Comparison of ENCODE assay signal across 8 mouse cellular contexts in genomic region chrX:57392367-57393246, GRCm38 (mm10). TPM values are rescaled to one million over a fixed set of nuclear protein-coding genes. Genes with fewer than 3 reads are reported as not detected.
DNase-seq lines count a peak whose midpoint lies in the region; ATAC-seq and TF ChIP-seq lines count a peak whose summit lies in the region.

TSS of gene Rbmx (minus strand) at chrX:57393036.

- intact Hi-C loops in heart, postnatal 25 days (cut with DNase I) = loop anchor here (5.0 to 10.0 kb wide), 2 partner anchors 50 to 338 kb away; partner anchors contain the start of gene Htatsf1

- TF ChIP-seq POLR2A in lung, adult 2 months (IDR thresholded peaks at IDR 0.05; ENCODE audit: borderline replicate concordance, extremely low read depth, low read depth, low read length) = peak; percentile 87; the same call in 1 of the 2 replicates

- DNase-seq in ES-E14 (ENCODE audit: low read depth, low spot score) = peak; percentile 76
- peak; percentile 87 for DNase-seq in cerebellum, adult 11-12 months
- peak; percentile 71 for DNase-seq in heart, postnatal 25 days (ENCODE audit: low spot score)
- DNase-seq in layer of hippocampus, adult 18-20 months (ENCODE audit: low spot score in 2 of 2) = peak; percentile 77 to 94
- peak; percentile 70 for DNase-seq in lung, adult 2 months
- DNase-seq in thymus, adult 18-20 months = peak; percentile 53 to 80

- H3K4me2 ChIP-seq in forebrain, embryonic 15.5 days (replicated peaks) = peak within 1 kb of the TSS; percentile 45

- TF ChIP-seq CTCF in lung, adult 2 months (IDR thresholded peaks at IDR 0.05; ENCODE audit: insufficient read depth, low read length) = no peak

- WGBS in forebrain, embryonic 15.5 days = 19% methylated on average over 50 of the region's 50 CpGs
- 31% methylated on average over 50 of the region's 50 CpGs for WGBS in lung, adult 2 months

- no peaks in the 10 kb centered on the region for H3K27me3 ChIP-seq in forebrain, embryonic 15.5 days

- H3K4me3 ChIP-seq in ES-E14 (ENCODE audit: insufficient read depth in 1 of 2, low read depth in 1 of 2, low read length in 2 of 2, poor library complexity in 1 of 2, severe bottlenecking in 1 of 2) = peak within 1 kb of the TSS; percentile 72 to 93
- peak within 1 kb of the TSS; percentile 70 for H3K4me3 ChIP-seq in forebrain, embryonic 15.5 days
- peak within 1 kb of the TSS; percentile 100 for H3K4me3 ChIP-seq in lung, adult 2 months (replicated peaks; ENCODE audit: extremely low read depth, low read depth, low read length)

- peaks cover 16% of the 10 kb centered on the region for H3K36me3 ChIP-seq in ES-E14 (ENCODE audit: control insufficient read depth, insufficient read depth, low read length, poor library complexity, severe bottlenecking)
- H3K36me3 ChIP-seq in forebrain, embryonic 15.5 days = peaks cover 23% of the 10 kb centered on the region

- no peaks in the 10 kb centered on the region; a peak in 1 of 4 replicates for H3K4me1 ChIP-seq in ES-E14 (ENCODE audit: control insufficient read depth in 2 of 2, insufficient read depth in 2 of 2, low read length in 2 of 2, poor library complexity in 1 of 2)
- peaks cover 11% of the 10 kb centered on the region; the same call in 1 of the 2 replicates for H3K4me1 ChIP-seq in forebrain, embryonic 15.5 days
- H3K4me1 ChIP-seq in lung, adult 2 months (ENCODE audit: control insufficient read depth, insufficient read depth, low read length) = no peaks in the 10 kb centered on the region

- ATAC-seq in forebrain, embryonic 15.5 days (replicated peaks) = peak; percentile 97
- ATAC-seq in neutrophil, adult 5-6 weeks (ENCODE audit: extremely low read depth, insufficient number of reproducible peaks, low FRiP score, poor library complexity, severe bottlenecking) = peak; percentile 96

- peak within 1 kb of the TSS; percentile 95 for H3K9ac ChIP-seq in ES-E14 (ENCODE audit: insufficient read depth, low read depth, low read length, poor library complexity, severe bottlenecking)
- peak within 1 kb of the TSS; percentile 79 for H3K9ac ChIP-seq in forebrain, embryonic 15.5 days (replicated peaks)

- in situ Hi-C loops in ES-E14 (cut with MboI; ENCODE audit: low sequenced_read_pairs in 2 of 2, unreplicated experiment in 2 of 2) = no loop called here

- no peaks in the 10 kb centered on the region for H3K9me3 ChIP-seq in ES-E14 (ENCODE audit: control insufficient read depth, insufficient read depth, low read depth, low read length)
- H3K9me3 ChIP-seq in forebrain, embryonic 15.5 days = no peaks in the 10 kb centered on the region

- H3K27ac ChIP-seq in ES-E14 (ENCODE audit: insufficient read depth, low read depth, low read length, poor library complexity, severe bottlenecking) = peak within 1 kb of the TSS; percentile 77
- peak within 1 kb of the TSS; percentile 97 for H3K27ac ChIP-seq in forebrain, embryonic 15.5 days (replicated peaks)

TF ChIP-seq in ES-E14, 5 proteins besides CTCF, POLR2A, EP300 and RAD21:
- TF ChIP-seq ZNF384 (IDR thresholded peaks at IDR 0.05; ENCODE audit: low read depth, low read length) = no peak
- no peak for TF ChIP-seq MAFK (IDR thresholded peaks at IDR 0.05; ENCODE audit: insufficient read depth, low read depth, low read length)
- no peak for TF ChIP-seq ZC3H11A (IDR thresholded peaks at IDR 0.05; ENCODE audit: borderline replicate concordance, low read depth, low read length)
- 0 out of 2 replicates have a peak, but pooled peaks have one; percentile 27 for TF ChIP-seq CHD2 (IDR thresholded peaks at IDR 0.05; ENCODE audit: low read depth, low read length)
- peak; percentile 48; the same call in 1 of the 2 replicates for TF ChIP-seq HCFC1 (IDR thresholded peaks at IDR 0.05; ENCODE audit: borderline replicate concordance, insufficient read depth, low read length)

RNA-seq across cellular contexts. Expression of gene Rbmx, which starts in this region (rescaled TPM):
- total RNA-seq in ES-E14 (2012; rRNA removed) = 16.5 and 21.4 TPM in 2 replicates
- 253 and 254 TPM in 2 replicates for polyA plus RNA-seq in forebrain, embryonic 15.5 days (2015; fragmentation: Nextera tagmentation; extraction: Ambion mirVana)
- total RNA-seq in heart, postnatal 25 days (2021) = 10 to 100 TPM; 24.7 to 27.1 TPM
- total RNA-seq in layer of hippocampus, adult 18-20 months (2021) = 10 to 100 TPM; 56.5 to 69.7 TPM
- polyA plus RNA-seq in lung, adult 2 months (2012; rRNA removed) = 11.1 and 18.2 TPM in 2 replicates
- total RNA-seq in neutrophil, adult 5-6 weeks (2017) = 58.6 and 60.6 TPM in 2 replicates

Comparison
In these comparisons a context has a peak if more than half of its experiments do, and no peak if none do; other contexts are left out.
1. Peak in every context shown above with its lines: DNase-seq, ATAC-seq, H3K4me3 ChIP-seq and H3K27ac ChIP-seq.
2. RNA of gene Rbmx (polyA plus RNA-seq): 253 to 254 TPM in forebrain, embryonic 15.5 days; 11.1 to 18.2 TPM in lung, adult 2 months; every median in the first group is over 10 times any median in the second.